Mouse (Mus musculus): ENCODE measurements around the gene Plch2. TPM values are rescaled to one million over a fixed set of nuclear protein-coding genes. Genes with fewer than 3 reads are reported as not detected.

Plch2 gene
- polyA plus RNA-seq, 1 experiment from 2014 or later: 3.1 TPM

GRCm38 (mm10) chr4:155020813-155021212, 35.8 kb downstream of the Plch2 start:
- WGBS: 52% methylated on average over 9 of the region's 9 CpGs
- ATAC-seq (ENCODE audit: low FRiP score, low TSS enrichment): no peak

DNA sequence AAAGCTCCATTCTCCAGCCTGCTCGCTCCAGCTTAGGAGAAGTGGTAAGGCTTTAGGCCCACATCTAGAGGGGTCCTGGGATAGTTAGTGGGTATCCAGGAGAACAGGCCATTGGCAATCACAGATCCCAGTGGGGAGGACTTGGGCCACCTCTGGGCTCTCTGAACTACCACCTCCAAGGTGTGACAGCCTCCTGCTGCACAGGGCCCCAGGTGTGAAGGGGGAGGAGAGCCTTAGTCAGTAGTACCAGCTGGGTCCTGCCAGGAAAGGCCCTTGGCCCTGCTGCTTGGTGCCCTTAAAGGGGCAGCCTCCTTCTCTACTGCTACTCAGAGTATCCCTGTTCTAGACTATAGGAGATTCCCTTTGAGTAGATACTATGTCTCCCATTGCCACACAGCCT, 36.4 kb downstream of the Plch2 start:
- H3K9ac ChIP-seq (ENCODE audit: low read depth, low read length): no peak overlapping the region
- 59% methylated on average over 1 of the region's 1 CpGs for WGBS

More at GRCm38 (mm10) chr4:155020813-155021212, 35.8 kb downstream of the Plch2 start:
- no peak overlapping the region for H3K4me2 ChIP-seq (replicated peaks; ENCODE audit: low read depth, low read length)
- no peaks in the 10 kb centered on the region for H3K27me3 ChIP-seq (ENCODE audit: control insufficient read depth, insufficient read depth, low read length)
- no peaks in the 10 kb centered on the region for H3K9me3 ChIP-seq (ENCODE audit: control insufficient read depth, low read length)
- H3K36me3 ChIP-seq (ENCODE audit: control insufficient read depth, insufficient read depth, low read length): no peaks in the 10 kb centered on the region
- no peak overlapping the region for H3K27ac ChIP-seq (ENCODE audit: low read depth, low read length)
- H3K4me1 ChIP-seq (ENCODE audit: control insufficient read depth, insufficient read depth, low read length): peaks cover 15% of the 10 kb centered on the region
- no peak overlapping the region for H3K9ac ChIP-seq (ENCODE audit: low read depth, low read length)
- H3K4me3 ChIP-seq (ENCODE audit: low read length): no peak overlapping the region

DNA sequence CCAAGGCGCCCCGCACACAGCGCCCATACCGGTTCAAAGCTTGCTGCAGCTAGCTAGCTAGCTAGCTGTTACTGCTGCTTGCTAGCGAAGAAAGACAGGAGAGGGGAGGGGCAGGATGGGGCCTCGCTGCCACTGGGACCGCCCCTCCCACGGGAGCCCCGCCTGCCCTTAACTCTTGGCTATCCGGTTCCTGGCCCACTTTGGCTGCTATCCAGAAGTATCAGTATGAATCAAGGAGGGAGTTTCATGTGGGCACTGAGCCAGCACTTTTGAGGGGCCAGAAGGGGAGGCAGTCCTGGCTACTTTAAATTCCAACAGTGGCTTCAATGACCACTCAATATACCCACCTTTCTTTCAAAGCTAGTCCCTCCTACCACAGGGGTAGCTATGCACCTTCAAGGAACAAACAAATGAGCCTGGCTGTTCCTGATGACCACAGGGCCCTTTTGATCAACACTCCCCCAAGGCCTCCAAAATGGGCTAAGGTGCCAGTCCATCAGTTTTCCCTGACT, 37.2 kb downstream of the Plch2 start:
- no peak; the same call in 1 of the 2 replicates for ATAC-seq (ENCODE audit: low FRiP score, low TSS enrichment)
- H3K27me3 ChIP-seq (ENCODE audit: control insufficient read depth, insufficient read depth, low read length): no peaks in the 10 kb centered on the region
- no peaks in the 10 kb centered on the region for H3K36me3 ChIP-seq (ENCODE audit: control insufficient read depth, insufficient read depth, low read length)
- H3K9ac ChIP-seq (ENCODE audit: low read depth, low read length): no peak overlapping the region
- H3K4me2 ChIP-seq (replicated peaks; ENCODE audit: low read depth, low read length): peak overlapping the region; percentile 17
- 0% methylated on average over 10 of the region's 10 CpGs for WGBS
- H3K9me3 ChIP-seq (ENCODE audit: control insufficient read depth, low read length): no peaks in the 10 kb centered on the region
- H3K4me1 ChIP-seq (ENCODE audit: control insufficient read depth, insufficient read depth, low read length): peaks cover 15% of the 10 kb centered on the region
- no peak overlapping the region for H3K27ac ChIP-seq (ENCODE audit: low read depth, low read length)
- H3K4me3 ChIP-seq (ENCODE audit: low read length): no peak overlapping the region

More for the DNA sequence above, 36.4 kb downstream of the Plch2 start:
- H3K9me3 ChIP-seq (ENCODE audit: control insufficient read depth, low read length): no peaks in the 10 kb centered on the region
- no peak overlapping the region for H3K4me3 ChIP-seq (ENCODE audit: low read length)
- H3K4me2 ChIP-seq (replicated peaks; ENCODE audit: low read depth, low read length): no peak overlapping the region
- no peak for ATAC-seq (ENCODE audit: low FRiP score, low TSS enrichment)
- H3K36me3 ChIP-seq (ENCODE audit: control insufficient read depth, insufficient read depth, low read length): no peaks in the 10 kb centered on the region
- no peaks in the 10 kb centered on the region for H3K27me3 ChIP-seq (ENCODE audit: control insufficient read depth, insufficient read depth, low read length)
- peaks cover 15% of the 10 kb centered on the region for H3K4me1 ChIP-seq (ENCODE audit: control insufficient read depth, insufficient read depth, low read length)
- H3K27ac ChIP-seq (ENCODE audit: low read depth, low read length): no peak overlapping the region

DNA sequence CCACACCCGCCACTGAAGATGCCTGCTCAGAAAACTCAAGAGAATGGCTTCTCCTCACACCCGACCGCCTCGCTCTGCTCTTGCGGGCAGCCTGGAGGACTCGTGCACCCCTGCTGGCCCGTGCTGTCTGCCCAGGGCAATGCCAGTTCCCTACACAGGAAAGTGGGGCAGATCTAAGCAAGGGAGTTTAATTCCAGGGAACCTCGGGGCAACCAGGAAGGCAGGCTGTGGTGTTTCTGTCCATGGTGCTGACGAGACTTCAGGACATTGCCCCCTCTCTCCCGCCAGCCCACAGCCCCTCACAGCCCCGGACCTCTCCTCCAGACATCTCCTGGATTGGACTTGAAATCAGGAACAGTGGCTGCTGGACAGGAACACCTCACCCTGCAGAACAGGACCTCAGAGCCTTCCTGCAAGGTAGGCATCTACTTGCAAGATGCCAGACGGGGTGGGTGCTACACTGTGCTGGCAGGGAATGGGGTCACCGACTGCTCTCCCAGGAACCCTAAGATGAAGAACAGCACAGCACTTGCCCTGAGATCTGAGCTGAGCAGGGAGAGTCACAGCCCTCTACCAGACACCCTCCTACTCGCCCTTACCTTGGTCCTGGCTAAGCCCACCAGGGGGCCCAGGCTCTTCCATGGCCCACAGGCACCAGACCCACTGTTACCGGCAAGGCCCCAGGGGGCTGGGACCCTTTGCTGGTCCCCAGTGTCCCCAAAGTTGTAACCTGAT, 37.8 kb downstream of the Plch2 start:
- peak; percentile 56 for ATAC-seq (ENCODE audit: low FRiP score, low TSS enrichment)
- no peaks in the 10 kb centered on the region for H3K9me3 ChIP-seq (ENCODE audit: control insufficient read depth, low read length)
- WGBS: 5% methylated on average over 15 of the region's 15 CpGs
- H3K4me3 ChIP-seq (ENCODE audit: low read length): no peak overlapping the region
- H3K27ac ChIP-seq (ENCODE audit: low read depth, low read length): no peak overlapping the region
- peaks cover 15% of the 10 kb centered on the region for H3K4me1 ChIP-seq (ENCODE audit: control insufficient read depth, insufficient read depth, low read length)
- H3K36me3 ChIP-seq (ENCODE audit: control insufficient read depth, insufficient read depth, low read length): no peaks in the 10 kb centered on the region
- H3K4me2 ChIP-seq (replicated peaks; ENCODE audit: low read depth, low read length): peak overlapping the region; percentile 17
- H3K9ac ChIP-seq (ENCODE audit: low read depth, low read length): no peak overlapping the region
- H3K27me3 ChIP-seq (ENCODE audit: control insufficient read depth, insufficient read depth, low read length): 0 out of 2 replicates have a peak, but pooled peaks cover 3% of the 10 kb centered on the region

DNA sequence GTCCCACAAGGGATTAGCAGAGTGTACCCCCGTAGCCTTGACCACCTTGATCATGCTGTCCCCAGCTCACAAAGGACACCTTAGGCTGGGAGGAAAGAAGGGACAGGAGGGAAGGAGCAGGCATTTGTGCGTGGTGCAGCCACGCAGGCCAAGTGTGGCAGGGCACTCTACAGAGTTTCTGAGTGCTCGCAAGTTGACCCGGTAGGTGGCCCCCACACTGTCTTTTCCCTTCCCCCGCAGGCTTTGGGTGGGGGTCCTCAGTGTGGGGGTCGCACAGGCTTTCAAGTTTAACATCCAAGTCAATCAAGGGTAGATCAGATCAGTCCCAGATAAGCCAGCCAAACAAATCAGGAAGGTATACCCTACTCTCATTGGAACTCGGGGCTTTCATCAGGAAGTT, 38.5 kb downstream of the Plch2 start:
- peaks cover 15% of the 10 kb centered on the region for H3K4me1 ChIP-seq (ENCODE audit: control insufficient read depth, insufficient read depth, low read length)
- no peak overlapping the region for H3K4me2 ChIP-seq (replicated peaks; ENCODE audit: low read depth, low read length)
- WGBS: 65% methylated on average over 8 of the region's 8 CpGs
- 0 out of 2 replicates have a peak, but pooled peaks cover 3% of the 10 kb centered on the region for H3K27me3 ChIP-seq (ENCODE audit: control insufficient read depth, insufficient read depth, low read length)
- no peak overlapping the region for H3K4me3 ChIP-seq (ENCODE audit: low read length)
- no peak for ATAC-seq (ENCODE audit: low FRiP score, low TSS enrichment)
- no peaks in the 10 kb centered on the region for H3K9me3 ChIP-seq (ENCODE audit: control insufficient read depth, low read length)
- no peak overlapping the region for H3K9ac ChIP-seq (ENCODE audit: low read depth, low read length)
- no peak overlapping the region for H3K27ac ChIP-seq (ENCODE audit: low read depth, low read length)
- no peaks in the 10 kb centered on the region for H3K36me3 ChIP-seq (ENCODE audit: control insufficient read depth, insufficient read depth, low read length)

GRCm38 (mm10) chr4:155017253-155017878, 39.2 kb downstream of the Plch2 start:
- Histone ChIP-seq H3K9ac (ENCODE audit: low read depth, low read length) (no peak overlapping the region), H3K4me2 (replicated peaks; ENCODE audit: low read depth, low read length) (no peak overlapping the region), H3K4me3 (ENCODE audit: low read length) (no peak overlapping the region), H3K27ac (ENCODE audit: low read depth, low read length) (no peak overlapping the region), H3K9me3 (ENCODE audit: control insufficient read depth, low read length) (no peaks in the 10 kb centered on the region), H3K4me1 (ENCODE audit: control insufficient read depth, insufficient read depth, low read length) (peaks cover 15% of the 10 kb centered on the region), H3K27me3 (ENCODE audit: control insufficient read depth, insufficient read depth, low read length) (0 out of 2 replicates have a peak, but pooled peaks cover 3% of the 10 kb centered on the region), H3K36me3 (ENCODE audit: control insufficient read depth, insufficient read depth, low read length) (no peaks in the 10 kb centered on the region)
- 76% methylated on average over 11 of the region's 11 CpGs for WGBS
- ATAC-seq (ENCODE audit: low FRiP score, low TSS enrichment): no peak

DNA sequence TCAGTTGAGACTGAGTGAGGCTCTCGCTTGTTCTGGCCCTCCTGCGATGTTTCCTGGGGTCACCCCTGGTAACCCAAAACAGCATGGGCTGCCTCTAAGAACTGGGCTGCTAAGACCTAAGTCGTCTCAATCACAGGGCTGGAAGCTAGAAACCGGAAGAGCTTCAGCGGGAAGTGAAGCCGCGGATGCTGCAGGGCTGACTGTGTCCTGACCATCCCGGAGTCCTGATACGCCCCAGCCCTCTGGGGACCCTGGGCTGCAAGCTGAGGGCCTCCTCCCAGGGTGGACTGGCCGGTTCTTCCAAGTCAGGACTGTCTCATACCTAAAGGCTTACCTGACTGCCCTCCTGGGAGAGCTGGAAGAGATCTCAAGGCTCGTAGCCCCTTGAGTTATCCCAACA, 39.8 kb downstream of the Plch2 start:
- Histone ChIP-seq H3K4me3 (ENCODE audit: low read length) (no peak overlapping the region), H3K9ac (ENCODE audit: low read depth, low read length) (no peak overlapping the region), H3K4me2 (replicated peaks; ENCODE audit: low read depth, low read length) (no peak overlapping the region), H3K27me3 (ENCODE audit: control insufficient read depth, insufficient read depth, low read length) (0 out of 2 replicates have a peak, but pooled peaks cover 3% of the 10 kb centered on the region), H3K9me3 (ENCODE audit: control insufficient read depth, low read length) (no peaks in the 10 kb centered on the region), H3K4me1 (ENCODE audit: control insufficient read depth, insufficient read depth, low read length) (peaks cover 15% of the 10 kb centered on the region), H3K27ac (ENCODE audit: low read depth, low read length) (no peak overlapping the region), H3K36me3 (ENCODE audit: control insufficient read depth, insufficient read depth, low read length) (no peaks in the 10 kb centered on the region)
- WGBS: 58% methylated on average over 11 of the region's 11 CpGs
- no peak for ATAC-seq (ENCODE audit: low FRiP score, low TSS enrichment)

- H3K4me3 ChIP-seq (ENCODE audit: low read length): no peak overlapping the region
- no peak overlapping the region for H3K4me2 ChIP-seq (replicated peaks; ENCODE audit: low read depth, low read length)
- no peak for ATAC-seq (ENCODE audit: low FRiP score, low TSS enrichment)
- WGBS: 64% methylated on average over 4 of the region's 4 CpGs
- H3K36me3 ChIP-seq (ENCODE audit: control insufficient read depth, insufficient read depth, low read length): no peaks in the 10 kb centered on the region
- H3K9me3 ChIP-seq (ENCODE audit: control insufficient read depth, low read length): no peaks in the 10 kb centered on the region
- H3K4me1 ChIP-seq (ENCODE audit: control insufficient read depth, insufficient read depth, low read length): peaks cover 12% of the 10 kb centered on the region
- 0 out of 2 replicates have a peak, but pooled peaks cover 3% of the 10 kb centered on the region for H3K27me3 ChIP-seq (ENCODE audit: control insufficient read depth, insufficient read depth, low read length)
- H3K27ac ChIP-seq (ENCODE audit: low read depth, low read length): no peak overlapping the region
- no peak overlapping the region for H3K9ac ChIP-seq (ENCODE audit: low read depth, low read length)
These were observed 41.0 kb downstream of the Plch2 start for GRCm38 (mm10) chr4:155015550-155015949.

DNA sequence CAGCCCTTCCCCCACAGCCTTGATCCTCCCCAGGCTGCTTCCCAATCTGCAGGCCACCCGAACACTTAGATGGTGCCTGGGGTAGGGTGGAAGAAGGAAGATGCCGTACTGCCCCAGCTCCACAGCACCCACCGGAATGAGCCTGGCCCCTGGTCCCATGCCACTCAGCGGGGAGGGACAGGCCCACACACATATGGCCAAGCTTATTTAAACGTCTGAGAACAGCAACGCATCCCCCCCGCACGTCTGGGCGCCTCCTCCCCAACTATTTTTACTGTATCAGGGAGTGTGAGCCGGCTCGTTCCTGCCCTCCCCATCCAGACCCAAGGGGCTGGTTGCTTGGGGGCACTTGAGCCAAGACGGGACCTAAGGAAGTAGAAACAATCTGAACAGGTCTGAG, 41.8 kb downstream of the Plch2 start:
- Histone ChIP-seq H3K36me3 (ENCODE audit: control insufficient read depth, insufficient read depth, low read length) (no peaks in the 10 kb centered on the region), H3K9ac (ENCODE audit: low read depth, low read length) (no peak overlapping the region), H3K27ac (ENCODE audit: low read depth, low read length) (no peak overlapping the region), H3K27me3 (ENCODE audit: control insufficient read depth, insufficient read depth, low read length) (0 out of 2 replicates have a peak, but pooled peaks cover 3% of the 10 kb centered on the region), H3K4me1 (ENCODE audit: control insufficient read depth, insufficient read depth, low read length) (peaks cover 10% of the 10 kb centered on the region), H3K4me2 (replicated peaks; ENCODE audit: low read depth, low read length) (no peak overlapping the region), H3K9me3 (ENCODE audit: control insufficient read depth, low read length) (no peaks in the 10 kb centered on the region), H3K4me3 (ENCODE audit: low read length) (no peak overlapping the region)
- 59% methylated on average over 12 of the region's 12 CpGs for WGBS
- ATAC-seq (ENCODE audit: low FRiP score, low TSS enrichment): no peak
